Mouse (Mus musculus) adrenal gland, adult 18-20 months (tissue): Measurements from ENCODE around the gene 0610037L13Rik. TPM values are rescaled to one million over a fixed set of nuclear protein-coding genes. Genes with fewer than 3 reads are reported as not detected.

ENCODE experiments used
- DNase-seq, 2 experiments: peaks; one replicate each; pipeline ENCODE4 v3.0.0; 2021 to 2022; ENCODE audit warnings: low spot score in 2 of 2
- total RNA-seq, 2 experiments: library from RNA; stranded (reverse); gene quantifications; 1 replicate in 1 of 2; 2 replicates in 1 of 2; pipeline ENCODE4 v1.2.3; 2021

0610037L13Rik gene
- total RNA-seq, 2 experiments from 2014 or later = 77.6 to 81.6 TPM

DNA sequence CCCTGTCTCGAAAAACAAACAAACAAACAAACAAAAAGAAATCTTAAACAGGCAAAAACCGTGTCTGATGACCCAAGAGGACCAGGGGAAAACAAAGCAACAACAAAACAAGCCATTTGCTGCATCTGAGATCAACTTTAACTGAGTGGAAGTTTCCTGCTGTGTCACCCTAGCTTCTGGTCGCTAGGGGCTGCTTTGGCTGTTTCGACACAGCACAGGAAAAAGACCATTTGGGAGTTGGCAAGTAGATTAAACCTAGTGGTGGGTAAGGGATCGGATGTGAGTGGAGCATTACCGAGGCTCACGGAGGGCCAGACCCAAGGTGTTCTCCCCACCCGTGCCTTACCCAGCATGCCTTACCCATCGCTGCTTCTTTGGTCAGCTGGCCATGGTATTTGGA lies 16.9 kb downstream of the 0610037L13Rik start:
- no peak for DNase-seq

- no peak for DNase-seq
These were observed 20.4 kb downstream of the 0610037L13Rik start for GRCm38 (mm10) chr4:107910020-107910419.

DNA sequence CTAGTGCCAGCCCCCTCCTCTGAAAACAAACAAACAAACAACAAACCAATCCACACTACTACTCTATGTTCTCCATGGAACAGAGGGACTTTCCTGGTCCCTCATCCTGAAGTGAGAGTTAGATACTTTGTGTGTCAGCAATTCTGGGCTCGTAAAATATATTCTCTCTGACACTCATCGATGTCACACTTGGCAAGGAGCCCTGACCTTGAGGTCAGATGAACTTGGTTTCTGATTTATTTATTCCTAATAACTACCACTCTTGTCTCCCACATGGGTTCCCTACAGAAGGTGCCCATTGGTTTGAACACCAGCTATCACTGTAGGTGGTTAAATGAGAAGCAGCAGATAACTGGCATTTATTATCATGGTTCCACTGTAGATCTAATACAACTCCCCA lies 30.7 kb downstream of the 0610037L13Rik start:
- DNase-seq = peak; percentile 35 to 47

- peak; percentile 47 to 61 for DNase-seq
These were observed 31.6 kb downstream of the 0610037L13Rik start for GRCm38 (mm10) chr4:107921152-107921695.

- no peak for DNase-seq
These were observed 32.3 kb downstream of the 0610037L13Rik start for GRCm38 (mm10) chr4:107921952-107922351.

GRCm38 (mm10) chr4:107923145-107923802 lies 33.7 kb downstream of the 0610037L13Rik start, which contains the start of gene Cpt2:
Gene Cpt2, minus strand, starts transcription at chr4:107923610.
- DNase-seq = peak; percentile 92 to 95

DNA sequence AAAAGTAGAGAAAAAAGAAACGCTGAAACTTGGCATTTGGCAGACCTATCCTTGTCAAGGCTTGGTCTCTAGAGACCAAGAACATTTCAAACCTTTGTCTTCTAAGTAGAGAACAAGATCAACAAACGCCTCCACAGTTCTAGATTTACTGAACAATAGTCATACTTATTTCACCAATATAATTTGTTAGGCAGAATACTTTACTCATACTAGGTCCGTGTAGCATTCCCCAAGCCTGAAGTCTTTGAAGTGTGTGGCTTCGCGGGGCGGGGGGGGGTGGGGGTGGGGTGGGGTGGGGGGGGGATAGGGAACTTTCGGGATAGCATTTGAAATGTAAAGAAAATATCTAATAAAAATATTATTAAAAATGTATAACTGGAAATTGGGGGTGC lies 34.2 kb downstream of the 0610037L13Rik start:
- DNase-seq = no peak

DNA sequence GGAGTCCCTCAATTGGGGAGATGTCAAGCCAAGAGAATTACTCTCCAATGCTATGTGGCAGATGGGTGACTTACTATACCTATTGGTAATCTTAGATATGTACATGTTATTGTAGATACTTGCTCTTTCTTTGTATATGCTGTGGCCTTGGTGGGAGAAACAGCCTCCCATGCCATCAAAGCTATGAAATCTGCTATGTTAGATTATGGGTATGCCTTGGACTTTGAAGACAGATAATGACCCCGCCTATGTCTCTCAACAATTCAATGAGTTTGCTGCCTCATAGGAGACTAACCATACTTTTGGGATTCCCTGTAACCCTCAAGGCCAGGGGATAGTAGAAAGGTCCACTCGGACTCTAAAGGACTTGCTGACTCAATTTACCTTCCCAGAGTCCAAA lies 38.7 kb downstream of the 0610037L13Rik start:
- DNase-seq = no peak

- no peak for DNase-seq
These were observed 39.1 kb downstream of the 0610037L13Rik start for GRCm38 (mm10) chr4:107928726-107929125.

DNA sequence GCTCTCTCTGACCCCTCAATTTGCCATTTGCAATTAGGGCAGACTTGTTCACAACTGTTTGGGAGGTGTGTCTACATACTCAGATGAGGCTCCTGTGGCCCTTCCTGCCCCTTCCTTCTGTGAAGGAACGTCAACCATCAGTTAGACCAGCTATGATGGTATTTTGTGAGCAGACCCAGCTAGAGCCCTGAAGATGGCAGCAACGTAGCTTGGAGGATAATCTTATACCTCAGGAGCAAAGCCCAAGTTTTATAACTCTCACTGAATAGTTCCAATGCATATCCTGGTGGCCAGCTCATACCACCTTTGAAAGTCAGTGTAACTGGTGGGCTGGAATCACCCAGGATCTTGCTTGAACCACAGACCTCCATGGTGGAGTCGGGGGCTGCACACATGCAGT lies 41.8 kb downstream of the 0610037L13Rik start:
- DNase-seq = no peak

DNA sequence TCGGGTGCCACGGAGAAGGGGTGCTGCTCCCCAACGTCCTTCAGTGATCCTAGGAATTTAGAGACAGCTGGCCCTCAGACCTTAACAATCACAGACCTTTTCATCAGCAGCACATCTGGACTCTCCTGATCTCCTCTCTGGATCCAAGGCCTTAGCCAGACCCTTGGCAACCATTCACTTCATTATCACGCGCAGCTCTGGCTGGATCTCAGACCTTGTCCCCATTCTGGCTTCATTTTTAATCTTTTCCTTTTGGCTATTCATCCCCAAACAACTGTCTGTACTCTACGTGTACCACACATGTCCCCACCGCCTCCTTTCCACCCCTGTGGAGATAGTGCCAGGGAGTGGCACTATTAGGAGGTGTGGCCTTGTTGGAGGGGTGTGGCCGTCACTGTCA lies 43.6 kb downstream of the 0610037L13Rik start:
- no peak for DNase-seq

DNA sequence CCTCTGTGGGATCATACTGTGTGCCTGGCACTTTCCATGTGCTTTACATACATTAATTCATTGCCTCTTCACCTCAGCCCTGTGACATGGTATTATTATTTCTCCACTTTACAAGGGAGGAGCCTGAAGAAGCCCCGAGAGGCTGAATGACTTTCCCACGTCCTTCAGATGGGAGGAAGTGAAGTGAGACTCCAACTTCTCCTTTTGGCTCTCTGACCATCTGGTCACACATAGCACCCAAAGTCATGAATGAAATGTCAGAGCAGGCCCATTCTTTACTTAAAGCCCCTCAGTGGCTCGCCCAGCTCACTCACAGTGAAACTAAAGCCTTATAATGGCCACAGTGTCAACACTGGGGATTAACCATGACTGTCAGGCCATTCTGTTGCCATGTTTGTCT lies 45.6 kb downstream of the 0610037L13Rik start:
- no peak for DNase-seq

DNA sequence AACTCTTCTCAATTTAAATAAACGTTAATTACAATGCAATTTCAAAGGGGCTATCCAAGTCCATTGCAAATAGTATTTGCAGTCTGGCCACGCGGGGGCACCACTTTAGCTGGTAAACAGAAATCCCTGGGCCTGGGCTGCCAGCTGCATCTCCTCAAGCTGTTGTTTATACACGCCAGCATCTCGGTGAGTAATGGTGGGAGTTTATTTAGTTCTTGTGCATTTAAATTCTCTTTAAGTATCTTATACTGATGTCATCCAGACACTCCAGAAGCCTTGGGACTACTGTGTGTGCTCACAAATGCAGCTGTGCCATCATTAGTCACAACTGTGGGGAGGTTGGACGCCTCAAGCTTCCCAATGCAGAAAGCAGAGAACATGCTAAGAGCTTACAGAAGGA lies 47.7 kb downstream of the 0610037L13Rik start:
- DNase-seq = peak; percentile 54 to 63

- no peak for DNase-seq
These were observed 48.5 kb downstream of the 0610037L13Rik start for GRCm38 (mm10) chr4:107938124-107938523.

GRCm38 (mm10) chr4:107942741-107943140 lies 53.1 kb downstream of the 0610037L13Rik start:
- DNase-seq = no peak

GRCm38 (mm10) chr4:107944141-107944540 lies 54.5 kb downstream of the 0610037L13Rik start:
- DNase-seq = no peak

Other genes starting within 250 kb of the 0610037L13Rik start
- not detected for gene Dmrtb1, start 205.6 kb upstream of the 0610037L13Rik start, total RNA-seq
- gene Lrp8, start 87.6 kb upstream of the 0610037L13Rik start, total RNA-seq = 10 to 100 TPM in 1 of 2 experiments, 1 to 10 TPM in 1; 6.9 to 13.1 TPM
- 10 to 100 TPM; 75.1 to 82.3 TPM for gene Magoh, start 10.1 kb upstream of the 0610037L13Rik start, total RNA-seq
- gene Cpt2, start 33.8 kb downstream of the 0610037L13Rik start, total RNA-seq = 100 to 1,000 TPM; 167 to 236 TPM
- under 1 TPM; 0.27 to 0.45 TPM for gene Slc1a7, start 78.5 kb downstream of the 0610037L13Rik start, total RNA-seq
- 10 to 100 TPM in 1 of 2 experiments, 1 to 10 TPM in 1; 7.1 to 15.1 TPM for gene Podn, start 206.6 kb downstream of the 0610037L13Rik start, total RNA-seq